Mouse (Mus musculus) erythroblast, adult 5-6 weeks (primary cell): ENCODE measurements around the gene Vmn1r21. TPM values are rescaled to one million over a fixed set of nuclear protein-coding genes. Genes with fewer than 3 reads are reported as not detected.
A peak's percentile ranks its signal among the peaks of the same experiment; 100 is the strongest.
"Not testable (repeated sequence)": the region's sequence is repeated elsewhere in the genome, so short reads cannot be mapped to it uniquely, and the experiment has no call there.

ENCODE experiments used
- ATAC-seq: replicated peaks from 2 replicates; pipeline ENCODE4 v1.8.0; 2016; ENCODE audit warnings: moderate number of reproducible peaks, mild to moderate bottlenecking, moderate TSS enrichment, inconsistent platforms; ENCODE audit not compliant: poor library complexity, low FRiP score, severe bottlenecking
- total RNA-seq, 2 experiments: library from RNA; stranded (forward) in 1 of 2; stranded (reverse) in 1 of 2; fragments of 150-400 nt in 1 of 2; fragments of 200-764, 138-1000 nt in 1 of 2; gene quantifications; 2 replicates each; pipeline versions ENCODE4 v1.2.3 to v1.2.4; 2015 to 2017; ENCODE audit warnings: low replicate concordance in 2 of 2

The Vmn1r21 gene
- total RNA-seq (2015; ENCODE audit: low replicate concordance): not detected in 2 replicates
- not detected in 2 replicates for total RNA-seq (2017; ENCODE audit: low replicate concordance)

DNA sequence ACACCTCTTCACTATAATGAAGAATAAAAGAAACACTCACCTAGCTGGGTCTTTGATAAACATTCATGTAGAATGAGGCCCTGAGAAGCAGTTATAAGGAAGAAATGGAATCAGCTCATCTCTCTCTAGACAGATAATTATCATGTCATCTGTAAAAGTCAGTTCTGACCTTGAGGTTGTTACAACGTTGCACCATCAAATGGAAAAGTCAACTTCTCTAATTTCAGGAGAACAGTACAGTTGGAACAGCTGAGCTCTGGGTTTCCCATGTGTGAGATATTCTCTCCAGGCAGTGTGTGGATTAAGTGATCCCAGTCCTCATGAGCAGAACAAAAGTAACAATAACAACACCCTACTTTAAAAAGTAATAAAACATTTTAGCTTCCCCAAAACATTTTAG lies at the start of gene Vmn1r21:
Vmn1r21 (minus strand) TSS at position 58 of the 400 bp plus-strand sequence.
- no peak for ATAC-seq

DNA sequence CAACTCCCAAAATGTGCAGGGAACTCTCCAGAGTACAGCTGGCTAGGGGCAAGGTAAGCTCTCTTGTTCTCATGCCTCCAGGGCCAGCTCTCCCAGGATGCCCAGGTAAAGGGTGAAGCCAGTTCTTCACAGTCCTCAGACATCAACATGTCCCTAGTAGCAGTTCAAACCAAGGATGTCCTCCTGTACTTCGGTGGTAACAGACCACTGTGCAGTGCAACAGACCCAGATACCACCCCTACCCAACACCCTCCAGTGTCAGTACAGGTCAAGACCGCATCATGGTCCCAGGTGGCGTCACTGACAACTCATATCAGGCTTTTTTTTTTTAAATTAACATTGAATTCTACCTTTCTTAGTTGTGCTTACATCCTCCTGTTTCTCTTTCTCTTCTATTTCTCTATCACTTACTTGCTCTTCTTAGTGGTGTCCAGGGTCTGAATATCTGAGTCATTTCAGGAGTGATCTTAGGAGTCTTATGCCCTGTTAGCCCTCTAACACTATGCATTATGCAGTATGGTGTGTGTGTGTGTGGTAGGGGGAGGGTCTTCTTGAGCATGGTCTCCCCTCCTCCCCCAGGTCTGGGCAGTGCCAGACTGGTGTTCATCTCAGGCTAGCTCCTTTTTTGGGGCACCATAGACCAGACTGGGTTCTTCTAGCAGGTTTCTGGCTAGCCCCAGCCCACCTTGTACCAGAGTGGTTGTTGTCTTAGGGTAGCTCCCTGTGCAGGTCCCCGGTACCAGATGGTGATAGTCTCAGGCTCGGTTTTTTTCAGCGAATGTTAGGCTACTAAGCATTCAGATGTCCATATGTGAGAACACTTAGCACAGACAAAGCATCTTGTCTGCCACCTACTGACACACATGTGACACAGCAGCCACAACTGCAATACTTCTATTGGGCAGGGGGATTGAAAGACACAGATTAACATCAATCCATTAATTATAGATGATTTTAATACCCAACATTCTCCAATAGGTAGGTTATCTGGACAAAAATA lies 9.2 kb upstream of the Vmn1r21 start:
- ATAC-seq: peak; percentile 98

DNA sequence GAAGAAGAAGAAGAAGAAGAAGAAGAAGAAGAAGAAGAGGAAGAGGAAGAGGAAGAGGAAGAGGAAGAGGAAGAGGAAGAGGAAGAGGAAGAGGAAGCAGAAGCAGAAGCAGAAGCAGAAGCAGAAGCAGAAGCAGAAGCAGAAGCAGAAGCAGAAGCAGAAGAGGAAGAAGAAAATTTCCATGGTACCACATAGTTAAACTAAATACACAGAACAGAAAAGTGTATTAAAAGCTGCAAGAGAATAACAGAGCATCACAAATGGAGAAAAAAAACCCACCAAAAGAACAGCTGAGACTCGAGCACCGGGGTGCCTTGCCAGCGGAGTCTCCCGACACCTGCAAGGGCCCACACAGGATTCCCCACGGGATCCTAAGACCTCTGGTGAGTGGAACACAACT lies 1.0 kb upstream of the Vmn1r21 start:
- ATAC-seq: not testable (repeated sequence)

DNA sequence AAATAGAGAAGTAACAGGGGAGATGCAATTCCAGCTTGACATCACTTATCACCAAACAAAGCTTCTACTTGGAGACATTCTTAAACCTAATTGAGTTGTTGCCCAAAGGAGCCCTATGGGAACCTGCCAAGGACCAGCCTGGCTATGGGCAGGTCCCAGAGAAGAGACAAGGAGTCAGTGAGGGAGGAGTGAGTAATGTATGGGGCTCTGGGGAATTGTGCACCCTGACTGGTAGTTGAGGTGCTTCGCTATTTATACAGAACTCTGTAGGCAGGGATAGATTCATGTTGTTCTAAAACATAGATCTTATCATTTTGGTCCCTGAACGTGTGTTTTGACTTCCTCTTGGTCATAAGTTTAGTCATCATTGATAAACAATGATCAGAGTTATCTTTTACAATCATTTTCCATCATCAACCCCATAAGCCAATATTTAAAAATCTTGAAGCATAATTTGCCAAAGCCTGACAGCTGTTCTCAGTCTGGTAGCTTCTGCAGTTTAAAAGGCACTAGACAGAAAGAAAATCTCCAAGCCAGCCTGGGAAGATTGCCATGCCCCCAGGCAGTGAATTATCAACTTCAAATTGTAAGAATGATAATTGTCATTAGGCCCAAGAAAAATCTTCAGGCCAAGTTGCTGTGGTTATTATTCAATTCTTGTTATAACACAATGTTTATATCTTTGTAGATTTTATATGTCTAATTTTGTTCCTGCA lies 10.3 kb downstream of the Vmn1r21 start:
- no peak for ATAC-seq

GRCm38 (mm10) chr6:57825259-57825715 lies 24.9 kb downstream of the Vmn1r21 start:
- ATAC-seq: peak; percentile 51

GRCm38 (mm10) chr6:57824422-57825258 lies 25.5 kb downstream of the Vmn1r21 start, which contains the start of gene Vopp1:
Vopp1 (minus strand) TSS chr6:57825159.
- peak; percentile 72 for ATAC-seq

DNA sequence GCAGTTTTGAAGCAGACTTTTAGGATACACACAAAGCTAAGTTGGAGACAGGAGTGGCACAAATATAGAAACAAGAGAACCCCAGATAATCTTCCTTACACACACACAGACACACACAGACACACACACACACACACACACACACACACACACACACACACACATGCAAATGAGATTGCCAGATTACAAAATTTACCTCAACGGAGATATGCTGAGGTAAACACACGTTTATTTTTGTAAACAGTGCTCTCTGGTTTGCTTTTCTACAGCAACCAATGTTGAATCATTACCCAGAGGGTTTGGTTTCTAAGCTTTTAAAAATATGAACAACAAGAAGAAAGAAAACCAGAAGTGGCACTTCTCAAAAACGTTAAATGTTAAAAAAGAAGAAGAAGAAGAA lies 26.7 kb downstream of the Vmn1r21 start:
- peak; percentile 43 for ATAC-seq

- 0 out of 2 replicates have a peak, but pooled peaks have one; percentile 12 for ATAC-seq
Measured at GRCm38 (mm10) chr6:57822648-57823410, 27.3 kb downstream of the Vmn1r21 start.

- ATAC-seq: no peak
Measured at GRCm38 (mm10) chr6:57814436-57814940, 35.7 kb downstream of the Vmn1r21 start.

GRCm38 (mm10) chr6:57811748-57812730 lies 38.1 kb downstream of the Vmn1r21 start:
- ATAC-seq: no peak

GRCm38 (mm10) chr6:57805218-57806069 lies 44.7 kb downstream of the Vmn1r21 start:
- peak; percentile 92 for ATAC-seq

DNA sequence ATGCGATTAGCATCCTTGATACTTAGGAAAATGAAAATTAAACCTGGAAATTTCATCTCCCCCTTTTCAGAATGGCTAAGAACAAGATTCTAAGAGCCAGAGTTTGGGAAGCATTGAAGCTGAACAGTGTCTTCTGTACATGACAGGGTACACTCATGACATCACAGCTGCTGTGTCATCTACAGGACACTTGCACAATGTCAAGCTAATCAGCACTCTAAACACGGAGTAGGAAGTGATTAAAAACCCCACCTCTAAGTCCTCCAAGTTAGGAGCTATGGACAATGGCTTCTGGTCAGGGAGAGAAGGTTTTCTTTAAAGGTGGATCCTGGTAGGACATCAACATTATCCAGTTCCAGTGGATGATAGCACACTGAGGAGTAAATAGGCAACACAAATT lies 47.0 kb downstream of the Vmn1r21 start:
- no peak for ATAC-seq

GRCm38 (mm10) chr6:57798986-57799385 lies 51.2 kb downstream of the Vmn1r21 start:
- no peak for ATAC-seq

DNA sequence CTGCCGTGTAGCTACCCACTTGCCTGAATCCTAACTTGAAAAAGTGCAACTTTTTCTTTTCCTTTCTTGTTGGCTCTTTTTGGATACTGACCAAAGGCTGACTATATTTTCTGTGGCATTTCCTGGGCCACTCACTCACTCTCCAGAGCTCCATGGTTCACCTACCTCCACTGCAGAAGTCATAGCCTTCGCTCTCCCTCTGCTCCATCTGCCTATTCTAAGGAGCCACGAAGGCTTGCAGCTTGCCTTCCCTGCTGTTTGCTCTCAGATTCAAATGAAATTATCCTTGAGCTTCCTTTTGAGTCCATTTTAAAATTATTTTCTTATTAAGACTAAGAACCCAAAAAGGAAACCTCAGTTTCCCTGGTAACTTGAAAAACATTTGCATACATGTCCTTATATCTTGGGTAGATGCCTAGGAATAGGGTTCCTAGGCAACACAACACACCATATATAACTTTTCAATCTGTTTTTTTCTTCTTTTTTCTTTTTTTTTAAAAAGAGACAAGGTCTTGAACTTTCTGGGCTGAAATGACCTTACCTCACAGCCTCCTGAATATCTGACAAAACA lies 53.2 kb downstream of the Vmn1r21 start:
- no peak for ATAC-seq

GRCm38 (mm10) chr6:57795835-57796234 lies 54.3 kb downstream of the Vmn1r21 start:
- no peak for ATAC-seq
